Mouse (Mus musculus) C2C12 (cell line): ENCODE results near the gene Zfx. TPM values are rescaled to one million over a fixed set of nuclear protein-coding genes. Genes with fewer than 3 reads are reported as not detected.

Experiments used
- H3K27me3 ChIP-seq: one replicate; pipeline ENCODE4 v1.6.1; 2011; ENCODE audit not compliant: control insufficient read depth, insufficient read depth, insufficient read length
- H3K36me3 ChIP-seq: one replicate; pipeline ENCODE4 v1.6.1; 2011; ENCODE audit not compliant: control insufficient read depth, insufficient read depth
- H3K4me3 ChIP-seq: one replicate; pipeline ENCODE4 v1.5.1; 2011; ENCODE audit warnings: mild to moderate bottlenecking, control low read depth; ENCODE audit not compliant: poor library complexity, insufficient read depth, severe bottlenecking
- H3K79me2 ChIP-seq: one replicate; pipeline ENCODE4 v1.6.1; 2011; ENCODE audit not compliant: control insufficient read depth, insufficient read depth
- H3K79me3 ChIP-seq: one replicate; pipeline ENCODE4 v1.6.1; 2011; ENCODE audit warnings: low read depth, control low read depth
- H3ac ChIP-seq: one replicate; pipeline ENCODE3; 2011; ENCODE audit warnings: low read depth; ENCODE audit not compliant: control insufficient read depth, insufficient read length
- CEBPB ChIP-seq: IDR thresholded peaks from one replicate; pipeline ENCODE4 v1.6.1; 2011; ENCODE audit warnings: low read depth, mild to moderate bottlenecking, control low read depth, moderate library complexity
- CTCF ChIP-seq: IDR thresholded peaks from one replicate; pipeline ENCODE4 v1.5.1; 2011; ENCODE audit not compliant: control insufficient read depth, insufficient read depth, insufficient read length
- FOSL1 ChIP-seq: IDR thresholded peaks from one replicate; pipeline ENCODE4 v1.8.0; 2011; ENCODE audit warnings: mild to moderate bottlenecking, low read length; ENCODE audit not compliant: poor library complexity, insufficient read depth, severe bottlenecking
- MAX ChIP-seq: IDR thresholded peaks from one replicate; pipeline ENCODE4 v1.6.1; 2011; ENCODE audit warnings: mild to moderate bottlenecking, control low read depth
- MYOD1 ChIP-seq: IDR thresholded peaks from one replicate; pipeline ENCODE4 v1.6.1; 2011; ENCODE audit warnings: low read depth; ENCODE audit not compliant: control insufficient read depth, insufficient read length
- MYOG ChIP-seq: IDR thresholded peaks from one replicate; pipeline ENCODE4 v1.6.1; 2011; ENCODE audit not compliant: control insufficient read depth, insufficient read length; ENCODE audit errors: extremely low read depth
- USF1 ChIP-seq: IDR thresholded peaks from one replicate; pipeline ENCODE4 v1.6.1; 2011; ENCODE audit warnings: low read depth, mild to moderate bottlenecking, control low read depth, moderate library complexity
- polyA plus RNA-seq: library from polyadenylated mRNA; unstranded; fragments of >200 nt; fragmentation: generic; extraction: Trizol; gene quantifications from one replicate; pipeline ENCODE4 v1.2.1, GENCODE M21; 2012; ENCODE audit warnings: missing spikeins

Gene Zfx
- polyA plus RNA-seq, 1 experiment, result 5.3 TPM

- Histone ChIP-seq H3K36me3 (no peaks in the 10 kb centered on the region), H3K27me3 (no peaks in the 10 kb centered on the region), H3K79me2 (no peaks in the 10 kb centered on the region), H3K79me3 (no peaks in the 10 kb centered on the region), H3K4me3 (no peak overlapping the region), H3ac (no peak overlapping the region)
- TF ChIP-seq MYOD1 (no peak), USF1 (no peak), CEBPB (no peak), FOSL1 (no peak), MYOG (no peak), MAX (no peak), CTCF (no peak)
These were observed 14.8 kb upstream of the Zfx start for GRCm38 (mm10) chrX:94138256-94138655.

- Histone ChIP-seq H3ac (no peak overlapping the region), H3K27me3 (no peaks in the 10 kb centered on the region), H3K4me3 (no peak overlapping the region), H3K36me3 (no peaks in the 10 kb centered on the region), H3K79me2 (no peaks in the 10 kb centered on the region), H3K79me3 (no peaks in the 10 kb centered on the region)
- no peak for TF ChIP-seq FOSL1
- TF ChIP-seq CEBPB, result no peak
- no peak for TF ChIP-seq USF1
- no peak for TF ChIP-seq MAX
- no peak for TF ChIP-seq CTCF
- no peak for TF ChIP-seq MYOD1
- no peak for TF ChIP-seq MYOG
These were observed 11.6 kb upstream of the Zfx start for GRCm38 (mm10) chrX:94135084-94135483.

- Histone ChIP-seq H3ac (no peak overlapping the region), H3K27me3 (no peaks in the 10 kb centered on the region), H3K79me2 (no peaks in the 10 kb centered on the region), H3K79me3 (no peaks in the 10 kb centered on the region), H3K36me3 (no peaks in the 10 kb centered on the region), H3K4me3 (no peak overlapping the region)
- TF ChIP-seq MYOD1 (no peak), CTCF (no peak), MAX (no peak), USF1 (no peak), CEBPB (no peak), MYOG (no peak), FOSL1 (no peak)
These were observed 10.0 kb upstream of the Zfx start for GRCm38 (mm10) chrX:94133551-94133950.

- Histone ChIP-seq H3K4me3 (no peak overlapping the region), H3K36me3 (no peaks in the 10 kb centered on the region), H3K27me3 (no peaks in the 10 kb centered on the region), H3ac (no peak overlapping the region), H3K79me3 (no peaks in the 10 kb centered on the region), H3K79me2 (no peaks in the 10 kb centered on the region)
- TF ChIP-seq MYOG (no peak), CEBPB (no peak), USF1 (no peak), MAX (no peak), MYOD1 (no peak), CTCF (no peak), FOSL1 (no peak)
These were observed 8.7 kb upstream of the Zfx start for GRCm38 (mm10) chrX:94132239-94132638.

GRCm38 (mm10) chrX:94129712-94130111, 6.2 kb upstream of the Zfx start:
- Histone ChIP-seq H3K4me3 (no peak overlapping the region), H3K36me3 (no peaks in the 10 kb centered on the region), H3ac (no peak overlapping the region), H3K79me3 (no peaks in the 10 kb centered on the region), H3K27me3 (no peaks in the 10 kb centered on the region), H3K79me2 (no peaks in the 10 kb centered on the region)
- TF ChIP-seq USF1, result no peak
- no peak for TF ChIP-seq MAX
- TF ChIP-seq MYOG, result no peak
- TF ChIP-seq FOSL1, result no peak
- no peak for TF ChIP-seq CTCF
- no peak for TF ChIP-seq CEBPB
- no peak for TF ChIP-seq MYOD1

GRCm38 (mm10) chrX:94125950-94126349, 2.4 kb upstream of the Zfx start:
- no peak overlapping the region for H3K4me3 ChIP-seq
- H3K36me3 ChIP-seq, result no peaks in the 10 kb centered on the region
- H3K27me3 ChIP-seq, result no peaks in the 10 kb centered on the region
- H3K79me2 ChIP-seq, result peaks cover 12% of the 10 kb centered on the region
- no peak overlapping the region for H3ac ChIP-seq
- TF ChIP-seq FOSL1, result no peak
- TF ChIP-seq MAX, result no peak
- peaks cover 11% of the 10 kb centered on the region for H3K79me3 ChIP-seq
